Mouse (Mus musculus) testis, adult 2 months (tissue): ENCODE measurements around the gene Hdgfl3.

Experiments
- CTCF ChIP-seq: fragments of 200-500 bp; IDR thresholded peaks from 2 replicates; pipeline ENCODE4 v1.5.1; 2012; ENCODE audit warnings: low read depth, mild to moderate bottlenecking, inconsistent platforms, low read length, moderate library complexity; ENCODE audit not compliant: control insufficient read depth, insufficient read depth, insufficient replicate concordance
- POLR2A ChIP-seq: fragments of 200-500 bp; IDR thresholded peaks from 2 replicates; pipeline ENCODE4 v1.6.1; 2012; ENCODE audit warnings: low read depth, mild to moderate bottlenecking, inconsistent platforms, low read length, moderate library complexity; ENCODE audit not compliant: control insufficient read depth

GRCm38 (mm10) chr7:81904094-81904493, 30.2 kb downstream of the Hdgfl3 start:
- TF ChIP-seq POLR2A: no peak
- TF ChIP-seq CTCF: no peak
